Mouse (Mus musculus) heart, adult 2 months (tissue): Measurements from ENCODE around the gene Kdm5b. TPM values are rescaled to one million over a fixed set of nuclear protein-coding genes. Genes with fewer than 3 reads are reported as not detected.
"Not testable (repeated sequence)": the region's sequence is repeated elsewhere in the genome, so short reads cannot be mapped to it uniquely, and the experiment has no call there.

Experiments
- DNase-seq, 2 experiments: peaks; one replicate each; pipeline ENCODE4 v3.0.0; 2021
- H3K27ac ChIP-seq: fragments of 200-600 bp; 2 replicates; pipeline ENCODE4 v1.8.1; 2022
- H3K27me3 ChIP-seq: fragments of 200-500 bp; 2 replicates; pipeline ENCODE4 v1.6.1; 2012; ENCODE audit warnings: mild to moderate bottlenecking, low read length, inconsistent platforms, mixed read lengths; ENCODE audit not compliant: control insufficient read depth, insufficient read depth
- H3K36me3 ChIP-seq: fragments of 200-500 bp; 2 replicates; pipeline ENCODE4 v1.6.1; 2012; ENCODE audit warnings: low read length, inconsistent platforms; ENCODE audit not compliant: control insufficient read depth, insufficient read depth
- H3K4me1 ChIP-seq: fragments of 200-500 bp; 2 replicates; pipeline ENCODE4 v1.6.1; 2011; ENCODE audit warnings: low read length; ENCODE audit not compliant: control insufficient read depth, insufficient read depth
- H3K4me3 ChIP-seq: fragments of 200-600 bp; 2 replicates; pipeline ENCODE4 v1.8.1; 2022
- H3K79me2 ChIP-seq: fragments of 200-500 bp; replicated peaks from 2 replicates; pipeline ENCODE4 v1.6.1; 2012; ENCODE audit warnings: mild to moderate bottlenecking, inconsistent platforms, low read length, moderate library complexity, mixed read lengths; ENCODE audit not compliant: control insufficient read depth, insufficient read depth
- H3K9ac ChIP-seq: fragments of 200-500 bp; 2 replicates; pipeline ENCODE4 v1.6.1; 2012; ENCODE audit warnings: low read depth, mild to moderate bottlenecking, control low read depth, inconsistent platforms, low read length, mixed read lengths
- CTCF ChIP-seq: fragments of 200-600 bp; IDR thresholded peaks from 2 replicates; pipeline ENCODE4 v1.8.1; 2022; ENCODE audit warnings: antibody characterized with exemption, mild to moderate bottlenecking, moderate library complexity
- EP300 ChIP-seq: fragments of 200-500 bp; IDR thresholded peaks from 2 replicates; pipeline ENCODE4 v1.6.1; 2011; ENCODE audit warnings: low read depth, low read length, control low read depth; ENCODE audit not compliant: insufficient read depth
- POLR2A ChIP-seq: fragments of 200-500 bp; IDR thresholded peaks from 2 replicates; pipeline ENCODE4 v1.6.1; 2011; ENCODE audit warnings: mild to moderate bottlenecking, low read depth, low read length, control low read depth; ENCODE audit not compliant: insufficient read depth
- WGBS: fragments of 180-500 bp; shearing (Covaris S2); methylation state at CpG from one replicate; pipeline ENCODE4 v1.1.7; 2018; 5-methylcytosine and 5-hydroxymethylcytosine counted together
- intact Hi-C: fragments of 180-260 bp; cut with DNase I; formaldehyde crosslinking; loops from one replicate; pipeline ENCODE4 v1.15.1; 2025
- polyA plus RNA-seq: library from polyadenylated mRNA; depleted of rRNA; stranded (reverse); fragments of >200 nt; gene quantifications from 2 replicates; pipeline ENCODE4 v1.2.3, GENCODE M21; 2012
- total RNA-seq, 2 experiments: library from RNA; stranded (reverse); gene quantifications; 2 replicates each; pipeline ENCODE4 v1.2.3; 2021

Kdm5b gene
- total and polyA plus RNA-seq, 3 experiments, result 3.3 to 13.2 (median 11.6) TPM

DNA sequence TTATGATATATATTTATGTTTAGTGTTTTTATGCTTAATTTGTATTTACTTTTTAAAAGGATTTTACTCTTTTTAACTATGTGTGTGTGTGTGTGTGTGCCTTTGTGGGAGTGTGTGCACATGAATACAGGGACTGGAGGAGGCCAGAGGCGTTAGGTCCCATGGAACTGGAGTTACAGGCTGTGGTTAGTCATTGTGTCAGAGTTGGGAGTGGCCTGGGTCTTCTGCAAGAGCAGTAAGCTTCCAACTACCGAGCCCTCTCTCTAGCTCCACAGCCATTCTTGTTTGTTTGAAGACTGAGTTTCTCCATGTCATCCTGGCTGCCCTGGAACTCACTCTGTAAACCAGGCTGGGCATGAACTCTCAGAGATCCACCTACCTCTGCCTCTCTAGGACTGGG lies 37.6 kb upstream of the Kdm5b start:
- H3K4me1 ChIP-seq, result no peaks in the 10 kb centered on the region
- 64% methylated on average over 2 of the region's 2 CpGs for WGBS
- no peak overlapping the region for H3K9ac ChIP-seq
- no peak for TF ChIP-seq POLR2A
- no peak for TF ChIP-seq CTCF
- no peak for TF ChIP-seq EP300
- intact Hi-C loops, result loop anchor here (5.0 kb wide), 1 partner anchor 70 kb away; no protein-coding TSS in a partner anchor
- no peaks in the 10 kb centered on the region for H3K27me3 ChIP-seq
- no peaks in the 10 kb centered on the region for H3K36me3 ChIP-seq
- DNase-seq, result no peak
- H3K79me2 ChIP-seq, result no peaks in the 10 kb centered on the region
- no peak overlapping the region for H3K27ac ChIP-seq
- H3K4me3 ChIP-seq, result no peak overlapping the region

DNA sequence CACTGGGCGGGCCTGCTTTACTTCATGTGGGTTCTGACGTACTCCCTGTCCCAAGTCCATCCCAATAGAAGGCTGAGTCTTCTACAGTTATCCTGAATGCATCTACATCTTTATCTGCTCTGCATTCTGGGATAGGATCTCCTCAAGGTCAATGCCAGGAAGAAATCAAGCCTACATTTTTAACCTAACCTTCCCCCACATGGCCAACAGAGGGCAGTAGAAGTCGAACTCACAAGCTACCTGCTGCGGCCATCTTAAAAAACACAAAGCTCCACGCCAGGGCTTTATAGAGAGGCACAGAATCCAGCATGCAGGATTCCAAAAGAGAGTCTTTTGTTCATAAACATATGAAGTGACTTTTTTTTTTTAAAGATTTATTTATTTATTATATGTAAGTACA lies 35.5 kb upstream of the Kdm5b start:
- H3K9ac ChIP-seq, result no peak overlapping the region
- H3K27ac ChIP-seq, result no peak overlapping the region
- H3K4me1 ChIP-seq, result no peaks in the 10 kb centered on the region
- no peaks in the 10 kb centered on the region for H3K79me2 ChIP-seq
- no peak for DNase-seq
- H3K27me3 ChIP-seq, result no peaks in the 10 kb centered on the region
- H3K36me3 ChIP-seq, result no peaks in the 10 kb centered on the region
- peak; percentile 54 for TF ChIP-seq CTCF
- TF ChIP-seq POLR2A, result no peak
- WGBS, result 75% methylated on average over 5 of the region's 5 CpGs
- intact Hi-C loops, result loop anchor here (5.0 kb wide), 1 partner anchor 68 kb away; no protein-coding TSS in a partner anchor
- H3K4me3 ChIP-seq, result no peak overlapping the region

DNA sequence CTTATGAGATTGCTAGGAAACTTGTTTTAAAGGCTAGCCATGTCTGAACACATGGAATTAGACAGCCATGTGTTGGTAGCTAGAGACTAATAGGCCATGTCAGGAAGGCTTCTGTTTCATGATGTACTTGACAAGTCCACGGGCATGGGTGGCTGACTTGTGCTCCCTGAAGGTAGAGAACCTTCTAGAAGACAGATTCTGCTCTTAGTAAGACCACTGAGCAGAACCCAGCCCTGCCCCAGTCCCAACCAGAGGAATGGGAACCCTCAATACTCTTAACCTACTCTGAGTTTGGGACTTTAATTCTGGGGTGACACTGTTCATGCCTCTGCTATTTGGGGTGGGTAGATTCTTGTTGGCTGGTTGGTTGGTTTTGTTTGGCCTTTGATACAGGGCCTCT lies 35.0 kb upstream of the Kdm5b start:
- DNase-seq, result no peak
- Histone ChIP-seq H3K36me3 (no peaks in the 10 kb centered on the region), H3K4me3 (no peak overlapping the region), H3K27me3 (no peaks in the 10 kb centered on the region), H3K9ac (no peak overlapping the region), H3K79me2 (no peaks in the 10 kb centered on the region), H3K27ac (no peak overlapping the region), H3K4me1 (no peaks in the 10 kb centered on the region)
- TF ChIP-seq POLR2A, result no peak
- no peak for TF ChIP-seq EP300
- no peak for TF ChIP-seq CTCF
- WGBS, result 94% methylated on average over 1 of the region's 1 CpGs
- intact Hi-C loops, result no loop called here

DNA sequence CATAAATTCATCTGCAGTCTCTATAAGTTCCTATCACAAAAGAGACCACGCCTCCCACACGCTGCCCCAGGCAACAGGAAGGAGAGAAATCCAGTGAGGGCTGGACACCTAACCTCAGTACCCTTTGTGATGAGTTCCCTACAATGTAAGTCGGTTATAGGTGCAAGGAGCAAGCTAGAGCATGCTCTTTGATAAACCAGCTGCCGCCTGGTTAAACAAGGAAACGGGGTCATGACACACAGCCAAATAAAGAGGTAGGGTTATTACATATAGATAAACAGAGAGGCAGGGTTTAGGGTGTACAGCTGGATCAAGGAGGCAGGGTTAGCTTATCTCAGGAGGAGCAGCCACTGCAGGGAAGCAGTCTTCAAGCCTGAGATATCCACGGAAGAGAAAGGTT lies 33.2 kb upstream of the Kdm5b start:
- Histone ChIP-seq H3K79me2 (no peaks in the 10 kb centered on the region), H3K4me1 (no peaks in the 10 kb centered on the region), H3K9ac (no peak overlapping the region), H3K36me3 (no peaks in the 10 kb centered on the region), H3K4me3 (no peak overlapping the region), H3K27me3 (no peaks in the 10 kb centered on the region), H3K27ac (no peak overlapping the region)
- intact Hi-C loops, result no loop called here
- no peak for TF ChIP-seq CTCF
- no peak for TF ChIP-seq POLR2A
- no peak for TF ChIP-seq EP300
- no peak for DNase-seq
- WGBS, result 43% methylated on average over 6 of the region's 6 CpGs

DNA sequence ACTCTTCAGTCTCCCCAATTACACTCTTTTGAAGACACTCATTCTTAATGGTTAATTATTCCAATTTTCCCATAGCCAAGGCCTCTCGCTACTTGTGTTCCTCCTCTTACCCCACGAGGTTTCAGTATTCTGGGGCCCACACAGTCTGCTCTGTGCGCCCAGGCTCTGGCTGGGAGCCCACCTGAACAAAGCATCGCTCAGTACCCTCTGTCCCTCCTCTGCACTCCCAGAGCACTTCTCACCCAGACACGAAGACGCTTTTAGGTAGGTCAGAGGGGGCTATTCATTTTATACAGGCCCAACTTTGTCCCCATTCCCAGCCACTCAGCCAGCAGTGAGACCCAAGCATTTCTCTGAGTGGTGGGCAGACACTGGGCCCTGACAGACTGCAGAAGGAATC lies 29.4 kb upstream of the Kdm5b start:
- H3K27ac ChIP-seq, result no peak overlapping the region
- H3K79me2 ChIP-seq, result no peaks in the 10 kb centered on the region
- TF ChIP-seq EP300 (no peak), POLR2A (no peak), CTCF (no peak)
- H3K4me3 ChIP-seq, result no peak overlapping the region
- DNase-seq, result no peak
- 81% methylated on average over 6 of the region's 6 CpGs for WGBS
- H3K9ac ChIP-seq, result no peak overlapping the region
- intact Hi-C loops, result no loop called here
- no peaks in the 10 kb centered on the region for H3K36me3 ChIP-seq
- no peaks in the 10 kb centered on the region for H3K4me1 ChIP-seq
- H3K27me3 ChIP-seq, result no peaks in the 10 kb centered on the region

DNA sequence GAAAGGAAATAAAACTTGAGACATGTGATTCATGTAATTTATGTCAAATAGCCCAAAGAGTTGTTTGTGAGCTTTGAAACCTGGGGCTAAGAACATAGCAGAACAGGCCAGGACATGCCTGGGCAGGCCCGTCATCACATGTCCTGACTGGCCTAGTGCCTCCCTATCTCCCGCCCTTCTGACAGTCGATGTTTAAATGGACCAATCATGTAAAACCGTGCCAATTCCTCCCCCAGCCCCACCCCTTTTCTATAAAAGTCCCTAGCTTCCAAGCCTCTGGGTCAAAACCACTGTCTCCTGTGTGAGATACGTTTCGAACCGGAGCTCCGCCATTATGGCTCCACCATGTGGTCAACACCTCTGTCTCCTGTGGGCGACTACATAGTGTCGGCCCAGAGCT lies 26.3 kb upstream of the Kdm5b start:
- 93% methylated on average over 10 of the region's 10 CpGs for WGBS
- H3K27me3 ChIP-seq, H3K36me3 ChIP-seq, intact Hi-C loops, H3K79me2 ChIP-seq, DNase-seq, H3K4me3 ChIP-seq, H3K9ac ChIP-seq, H3K27ac ChIP-seq, H3K4me1 ChIP-seq: not testable (repeated sequence)

DNA sequence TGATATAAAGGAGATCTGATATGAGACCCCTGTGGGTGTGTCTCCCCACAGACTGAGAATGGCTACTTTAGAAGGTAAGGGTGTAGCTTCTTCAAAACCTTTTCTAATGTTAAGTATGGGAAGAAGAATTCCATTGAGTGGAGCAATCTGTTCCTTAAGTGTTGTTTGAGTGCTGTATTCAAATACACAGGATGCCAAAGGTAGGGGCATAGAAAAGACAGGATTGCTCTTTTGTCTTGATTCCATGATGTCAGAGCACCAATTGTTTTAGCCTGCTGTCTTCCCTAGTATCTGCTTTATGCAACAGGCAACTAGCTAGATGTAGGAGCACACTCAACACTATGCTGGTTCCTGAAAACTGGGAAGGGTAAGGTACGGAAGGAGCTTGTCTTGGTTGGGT lies 24.9 kb upstream of the Kdm5b start:
- intact Hi-C loops, result no loop called here
- 98% methylated on average over 1 of the region's 1 CpGs for WGBS
- Histone ChIP-seq H3K9ac (no peak overlapping the region), H3K79me2 (no peaks in the 10 kb centered on the region), H3K27ac (no peak overlapping the region), H3K27me3 (no peaks in the 10 kb centered on the region), H3K36me3 (no peaks in the 10 kb centered on the region), H3K4me3 (no peak overlapping the region), H3K4me1 (no peaks in the 10 kb centered on the region)
- TF ChIP-seq CTCF (no peak), POLR2A (no peak), EP300 (no peak)
- DNase-seq, result no peak
